Mouse (Mus musculus) ES-E14 (cell line): ENCODE data around the gene Srrm1. TPM values are rescaled to one million over a fixed set of nuclear protein-coding genes. Genes with fewer than 3 reads are reported as not detected.

ENCODE experiments used
- DNase-seq: peaks from one replicate; pipeline ENCODE4 v3.0.0-alpha.2; 2013; ENCODE audit warnings: low read depth, low spot score
- H3K27ac ChIP-seq: 2 replicates; pipeline ENCODE4 v1.5.1; 2012; ENCODE audit warnings: low read depth, mild to moderate bottlenecking, low read length, moderate library complexity, mixed read lengths; ENCODE audit not compliant: poor library complexity, insufficient read depth, severe bottlenecking
- H3K36me3 ChIP-seq: 2 replicates; pipeline ENCODE4 v1.6.1; 2012; ENCODE audit warnings: mild to moderate bottlenecking, low read length, moderate library complexity, mixed read lengths; ENCODE audit not compliant: control insufficient read depth, poor library complexity, insufficient read depth, severe bottlenecking
- H3K4me1 ChIP-seq, 2 experiments: fragments of 150-350 bp in 1 of 2; sonication (generic) in 1 of 2; 2 replicates each; pipeline ENCODE4 v1.6.1; 2012; ENCODE audit warnings: low read length in 2 of 2, mild to moderate bottlenecking in 1 of 2, mixed read lengths in 1 of 2; ENCODE audit not compliant: control insufficient read depth in 2 of 2, insufficient read depth in 2 of 2, poor library complexity in 1 of 2
- H3K4me3 ChIP-seq, 2 experiments: fragments of 150-350 bp in 1 of 2; sonication (generic) in 1 of 2; 2 replicates each; pipeline ENCODE4 v1.5.1; 2012; ENCODE audit warnings: low read length in 2 of 2, low read depth in 1 of 2, mild to moderate bottlenecking in 1 of 2, mixed read lengths in 1 of 2; ENCODE audit not compliant: insufficient read depth in 1 of 2, poor library complexity in 1 of 2, severe bottlenecking in 1 of 2
- H3K9ac ChIP-seq: 2 replicates; pipeline ENCODE4 v1.6.1; 2012; ENCODE audit warnings: low read depth, mild to moderate bottlenecking, low read length, mixed read lengths; ENCODE audit not compliant: poor library complexity, insufficient read depth, severe bottlenecking
- H3K9me3 ChIP-seq: fragments of 150-350 bp; sonication (generic); 2 replicates; pipeline ENCODE4 v1.6.1; 2012; ENCODE audit warnings: low read depth, mild to moderate bottlenecking, low read length; ENCODE audit not compliant: control insufficient read depth, insufficient read depth
- CHD2 ChIP-seq: IDR thresholded peaks from 2 replicates; pipeline ENCODE4 v1.6.1; 2014; ENCODE audit warnings: mild to moderate bottlenecking, low read depth, low read length, inconsistent platforms
- HCFC1 ChIP-seq: IDR thresholded peaks from 2 replicates; pipeline ENCODE4 v1.6.1; 2012; ENCODE audit warnings: low read length, inconsistent platforms, borderline replicate concordance; ENCODE audit not compliant: insufficient read depth
- MAFK ChIP-seq: IDR thresholded peaks from 2 replicates; pipeline ENCODE4 v1.6.1; 2014; ENCODE audit warnings: mild to moderate bottlenecking, low read depth, low read length, inconsistent platforms; ENCODE audit not compliant: insufficient read depth
- ZC3H11A ChIP-seq: IDR thresholded peaks from 2 replicates; pipeline ENCODE4 v1.6.1; 2012; ENCODE audit warnings: low read depth, mild to moderate bottlenecking, inconsistent platforms, low read length, borderline replicate concordance
- ZNF384 ChIP-seq: IDR thresholded peaks from 2 replicates; pipeline ENCODE4 v1.6.1; 2012; ENCODE audit warnings: low read depth, low read length, inconsistent platforms
- in situ Hi-C, 2 experiments: fragments of 600-800 bp; cut with MboI; formaldehyde crosslinking; loops; one replicate each; pipeline ENCODE4 v1.15.1; 2025; ENCODE audit warnings: low sequenced_read_pairs in 2 of 2, inconsistent platforms in 1 of 2; ENCODE audit not compliant: unreplicated experiment in 2 of 2
- total RNA-seq: library from RNA; depleted of rRNA; stranded (reverse); fragments of 300-350 nt; gene quantifications from 2 replicates; pipeline ENCODE4 v1.2.3, GENCODE M21; 2012

Srrm1 gene
- total RNA-seq, 1 experiment: 62.8 TPM

DNA sequence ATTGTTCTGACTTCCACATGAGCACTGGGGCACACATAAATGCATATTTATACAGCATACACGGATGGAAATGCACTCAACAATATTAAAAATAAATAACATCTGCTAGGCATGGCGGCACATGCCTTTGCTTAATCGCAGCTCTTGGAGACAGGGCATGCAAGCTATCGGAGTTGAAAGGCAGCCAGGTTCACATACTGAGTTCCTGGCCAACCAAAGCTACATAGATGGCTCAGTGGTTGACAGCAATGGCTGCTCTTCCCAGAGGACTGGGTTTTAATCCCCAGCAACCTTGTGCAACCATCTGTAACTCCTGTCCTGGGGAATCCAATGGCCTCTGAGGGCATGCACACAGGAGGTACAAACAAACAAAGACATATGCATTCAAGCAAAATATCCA is 35.6 kb downstream of the Srrm1 start:
- in situ Hi-C loops: loop anchor here in 1 of 2 experiments (10.0 kb wide), 1 partner anchor 103 kb away; no protein-coding TSS in a partner anchor
- peaks cover 44% of the 10 kb centered on the region for H3K36me3 ChIP-seq
- peaks cover 5 to 8% of the 10 kb centered on the region in 2 experiments; a peak in 2 of 4 replicates for H3K4me1 ChIP-seq
- no peak overlapping the region for H3K4me3 ChIP-seq
- H3K9me3 ChIP-seq: no peaks in the 10 kb centered on the region
- DNase-seq: no peak
- H3K9ac ChIP-seq: no peak overlapping the region
- H3K27ac ChIP-seq: no peak overlapping the region
- no peak for TF ChIP-seq MAFK
- no peak for TF ChIP-seq CHD2
- no peak for TF ChIP-seq HCFC1
- no peak for TF ChIP-seq ZC3H11A
- TF ChIP-seq ZNF384: no peak

DNA sequence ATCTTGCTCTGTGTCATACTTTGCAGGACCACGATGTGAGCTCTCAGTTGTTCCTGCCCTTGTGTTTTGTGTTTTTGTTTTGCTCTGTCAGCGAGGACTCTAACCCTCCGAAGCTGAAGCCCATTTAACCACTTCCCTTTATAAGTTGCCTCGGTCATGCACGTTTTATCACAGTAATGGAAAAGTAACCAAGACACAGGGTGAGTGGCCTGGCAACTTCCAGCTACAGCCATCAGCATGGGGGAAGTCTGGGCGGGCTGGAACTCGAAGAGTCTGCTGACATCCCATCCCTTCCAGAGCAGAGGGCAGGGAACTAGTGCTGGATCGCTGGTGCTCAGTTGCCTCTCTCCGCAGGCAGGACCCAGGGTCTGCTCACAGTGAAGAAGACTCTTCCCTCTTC is 37.8 kb downstream of the Srrm1 start:
- Histone ChIP-seq H3K36me3 (peaks cover 28% of the 10 kb centered on the region), H3K9ac (no peak overlapping the region), H3K4me1 (peaks cover 9 to 13% of the 10 kb centered on the region in 2 experiments; a peak in 2 of 4 replicates), H3K27ac (no peak overlapping the region), H3K9me3 (no peaks in the 10 kb centered on the region), H3K4me3 (no peak overlapping the region)
- DNase-seq: no peak
- TF ChIP-seq MAFK: no peak
- no peak for TF ChIP-seq ZNF384
- no peak for TF ChIP-seq CHD2
- no peak for TF ChIP-seq ZC3H11A
- no peak for TF ChIP-seq HCFC1
- in situ Hi-C loops: loop anchor here in 1 of 2 experiments (10.0 kb wide), 1 partner anchor 100 kb away; no protein-coding TSS in a partner anchor

DNA sequence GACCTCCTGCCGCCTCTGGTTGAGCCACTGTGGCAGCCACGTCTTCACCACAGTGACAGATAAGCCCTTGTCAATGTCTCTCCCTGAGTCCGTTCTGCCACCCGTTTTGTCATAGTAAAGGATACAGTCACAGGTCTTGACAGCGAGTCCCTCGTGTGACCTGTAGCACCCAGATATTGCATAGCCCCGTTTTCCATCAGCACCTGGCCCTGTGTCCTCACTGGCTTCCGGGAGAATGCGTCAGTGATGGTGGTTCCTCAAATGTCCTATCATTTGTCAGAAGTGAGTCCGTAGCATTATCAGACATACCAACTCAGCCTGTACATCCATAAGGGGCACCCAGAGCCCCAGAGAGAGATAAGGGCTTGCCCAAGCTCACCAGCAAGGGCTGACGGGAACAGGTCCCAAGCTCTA is 38.7 kb downstream of the Srrm1 start:
- in situ Hi-C loops: loop anchor here in 1 of 2 experiments (10.0 kb wide), 1 partner anchor 100 kb away; no protein-coding TSS in a partner anchor

DNA sequence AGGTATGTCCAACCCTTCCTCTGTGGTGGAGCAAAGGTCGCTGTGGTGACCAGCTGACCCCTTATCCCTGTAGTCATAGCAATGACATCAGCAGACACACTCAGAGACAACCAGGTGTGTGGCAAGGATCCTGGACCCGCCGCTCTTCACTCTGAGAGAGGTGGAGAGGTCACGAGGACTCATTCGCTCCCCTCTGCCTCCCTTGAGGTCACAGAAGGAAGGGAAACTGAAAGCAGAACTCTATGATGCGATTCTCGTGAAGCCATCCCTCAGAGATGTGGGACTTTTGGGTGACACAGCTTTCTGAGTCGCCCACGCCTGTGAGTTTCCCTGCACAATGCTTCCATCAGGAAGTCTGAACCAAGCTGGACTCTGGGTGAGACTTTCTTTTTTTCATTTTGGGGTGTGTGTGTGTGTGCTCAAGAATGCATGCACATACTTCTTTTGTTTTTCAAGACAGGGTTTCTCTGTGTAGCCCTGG is 39.3 kb downstream of the Srrm1 start:
- Histone ChIP-seq H3K27ac (no peak overlapping the region), H3K9ac (no peak overlapping the region), H3K4me3 (no peak overlapping the region), H3K9me3 (no peaks in the 10 kb centered on the region), H3K36me3 (peaks cover 18% of the 10 kb centered on the region), H3K4me1 (peaks cover 13 to 20% of the 10 kb centered on the region in 2 experiments; a peak in 2 of 4 replicates)
- no peak for TF ChIP-seq ZNF384
- no peak for TF ChIP-seq HCFC1
- TF ChIP-seq MAFK: no peak
- no peak for TF ChIP-seq ZC3H11A
- TF ChIP-seq CHD2: no peak
- in situ Hi-C loops: loop anchor here in 1 of 2 experiments (10.0 kb wide), 1 partner anchor 99 kb away; no protein-coding TSS in a partner anchor
- DNase-seq: no peak

More for the DNA sequence above, 38.7 kb downstream of the Srrm1 start:
- H3K27ac ChIP-seq: no peak overlapping the region
- H3K36me3 ChIP-seq: peaks cover 20% of the 10 kb centered on the region
- TF ChIP-seq CHD2 (no peak), MAFK (no peak), HCFC1 (no peak), ZNF384 (no peak), ZC3H11A (no peak)
- no peaks in the 10 kb centered on the region for H3K9me3 ChIP-seq
- no peak for DNase-seq
- peaks cover 11 to 16% of the 10 kb centered on the region in 2 experiments; a peak in 2 of 4 replicates for H3K4me1 ChIP-seq
- H3K4me3 ChIP-seq: no peak overlapping the region
- H3K9ac ChIP-seq: no peak overlapping the region
